Mouse (Mus musculus) erythroblast, adult 5-6 weeks (primary cell): ENCODE measurements around the gene Gm49358. TPM values are rescaled to one million over a fixed set of nuclear protein-coding genes. Genes with fewer than 3 reads are reported as not detected.

Experiments used
- ATAC-seq: replicated peaks from 2 replicates; pipeline ENCODE4 v1.8.0; 2016; ENCODE audit warnings: moderate number of reproducible peaks, mild to moderate bottlenecking, moderate TSS enrichment, inconsistent platforms; ENCODE audit not compliant: poor library complexity, low FRiP score, severe bottlenecking
- total RNA-seq, 2 experiments: library from RNA; stranded (forward) in 1 of 2; stranded (reverse) in 1 of 2; fragments of 150-400 nt in 1 of 2; fragments of 200-764, 138-1000 nt in 1 of 2; gene quantifications; 2 replicates each; pipeline versions ENCODE4 v1.2.3 to v1.2.4; 2015 to 2017; ENCODE audit warnings: low replicate concordance in 2 of 2

Gene Gm49358
- total RNA-seq, 2 experiments from 2014 or later: 1.2 TPM; not detected in 1

- ATAC-seq: no peak
Measured at GRCm38 (mm10) chr10:86776281-86776680, 12.5 kb downstream of the Gm49358 start.

- ATAC-seq: no peak
Measured at GRCm38 (mm10) chr10:86777614-86778319, 14.0 kb downstream of the Gm49358 start.

- ATAC-seq: peak; percentile 96
Measured at GRCm38 (mm10) chr10:86778398-86779116, 14.8 kb downstream of the Gm49358 start, which contains the start of gene Nt5dc3. Gene Nt5dc3, plus strand, starts transcription at chr10:86779005.

GRCm38 (mm10) chr10:86779117-86779755 lies 15.5 kb downstream of the Gm49358 start:
- peak; percentile 24; the same call in 1 of the 2 replicates for ATAC-seq

GRCm38 (mm10) chr10:86779816-86780500 lies 16.2 kb downstream of the Gm49358 start:
- ATAC-seq: no peak

- no peak for ATAC-seq
Measured at GRCm38 (mm10) chr10:86781641-86782040, 17.9 kb downstream of the Gm49358 start.

GRCm38 (mm10) chr10:86782656-86783055 lies 18.9 kb downstream of the Gm49358 start:
- no peak for ATAC-seq

GRCm38 (mm10) chr10:86783561-86783960 lies 19.8 kb downstream of the Gm49358 start:
- ATAC-seq: no peak

- ATAC-seq: no peak
Measured at GRCm38 (mm10) chr10:86784126-86784675, 20.4 kb downstream of the Gm49358 start.

- ATAC-seq: no peak
Measured at GRCm38 (mm10) chr10:86785396-86785795, 21.6 kb downstream of the Gm49358 start.

- no peak for ATAC-seq
Measured at GRCm38 (mm10) chr10:86786083-86786482, 22.3 kb downstream of the Gm49358 start.

- ATAC-seq: no peak
Measured at GRCm38 (mm10) chr10:86788193-86788592, 24.4 kb downstream of the Gm49358 start.

GRCm38 (mm10) chr10:86789146-86789672 lies 25.4 kb downstream of the Gm49358 start:
- ATAC-seq: no peak

GRCm38 (mm10) chr10:86791507-86792184 lies 27.9 kb downstream of the Gm49358 start:
- ATAC-seq: no peak

- no peak for ATAC-seq
Measured at GRCm38 (mm10) chr10:86793509-86793951, 29.8 kb downstream of the Gm49358 start.

- ATAC-seq: no peak
Measured at GRCm38 (mm10) chr10:86794196-86794595, 30.4 kb downstream of the Gm49358 start.

GRCm38 (mm10) chr10:86794794-86795535 lies 31.2 kb downstream of the Gm49358 start:
- no peak for ATAC-seq

GRCm38 (mm10) chr10:86796073-86796741 lies 32.4 kb downstream of the Gm49358 start:
- no peak for ATAC-seq
